Mouse (Mus musculus): ENCODE measurements around the gene Ubqln4.

The Ubqln4 gene

GRCm38 (mm10) chr3:88566116-88566515 lies 12.6 kb downstream of the Ubqln4 start:
- no peak for TF ChIP-seq GATA4 (IDR thresholded peaks at IDR 0.05; ENCODE audit: insufficient replicate concordance, low read length)

- TF ChIP-seq GATA4 (IDR thresholded peaks at IDR 0.05; ENCODE audit: insufficient replicate concordance, low read length) = no peak
These were observed 13.0 kb downstream of the Ubqln4 start for GRCm38 (mm10) chr3:88566536-88567061.

DNA sequence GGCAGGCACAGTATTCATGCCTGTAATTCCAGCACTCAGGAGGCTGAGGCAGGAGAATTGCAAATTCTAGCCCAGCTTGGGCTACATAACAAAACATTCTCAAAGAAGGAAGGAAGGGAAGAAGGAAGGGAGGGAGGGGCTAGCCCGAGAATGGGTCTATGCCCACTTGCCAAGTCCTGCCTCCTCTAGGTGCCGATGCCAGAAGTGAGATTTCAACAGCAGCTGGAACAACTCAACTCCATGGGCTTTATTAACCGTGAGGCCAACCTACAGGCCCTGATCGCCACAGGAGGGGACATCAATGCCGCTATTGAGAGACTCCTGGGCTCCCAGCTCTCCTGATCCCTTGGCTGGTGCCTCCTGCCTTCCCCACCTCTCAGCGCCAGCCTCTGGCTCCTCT lies 14.3 kb downstream of the Ubqln4 start:
- TF ChIP-seq GATA4 (IDR thresholded peaks at IDR 0.05; ENCODE audit: insufficient replicate concordance, low read length) = no peak

DNA sequence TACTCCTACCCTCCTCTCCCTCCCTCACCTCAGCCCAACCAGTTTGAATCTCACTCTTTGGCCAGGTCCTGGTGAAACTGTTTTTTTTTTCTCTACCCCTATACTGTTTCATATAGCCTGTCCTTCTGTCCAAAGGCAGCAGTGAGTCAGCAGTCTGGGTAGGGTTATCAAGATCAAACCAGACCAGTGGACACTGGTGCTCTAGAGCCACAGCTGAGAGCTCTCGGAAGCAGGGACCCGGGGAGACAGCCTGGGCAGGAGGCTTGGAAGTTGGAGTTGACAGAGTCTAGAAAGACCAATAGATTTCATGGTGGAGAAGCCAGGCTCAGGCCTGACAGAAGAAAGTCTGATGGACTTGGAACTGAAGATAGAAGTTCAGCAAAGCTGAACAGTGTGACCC lies 15.1 kb downstream of the Ubqln4 start:
- TF ChIP-seq GATA4 (IDR thresholded peaks at IDR 0.05; ENCODE audit: insufficient replicate concordance, low read length) = no peak

GRCm38 (mm10) chr3:88569093-88569492 lies 15.5 kb downstream of the Ubqln4 start:
- TF ChIP-seq GATA4 (IDR thresholded peaks at IDR 0.05; ENCODE audit: insufficient replicate concordance, low read length) = no peak

DNA sequence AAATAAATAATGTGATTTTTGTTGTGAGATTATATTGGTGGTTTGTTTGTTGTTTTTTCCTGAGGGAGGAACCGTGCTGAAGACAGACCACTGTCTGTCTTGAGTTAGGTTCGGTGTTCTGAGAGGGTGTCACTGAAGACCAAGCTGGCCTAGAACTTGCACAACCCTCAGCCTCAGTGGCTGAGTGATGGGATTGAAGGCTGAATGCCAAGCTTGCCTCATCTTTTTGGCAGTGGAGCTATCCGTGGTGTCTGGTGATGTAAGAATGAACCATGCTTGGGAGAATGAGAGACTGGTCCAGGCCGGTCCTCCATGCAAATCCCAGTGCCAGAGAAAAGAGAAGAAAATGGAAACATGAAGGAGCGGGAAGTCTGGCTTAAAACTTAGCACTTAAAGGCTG lies 16.1 kb downstream of the Ubqln4 start:
- no peak for TF ChIP-seq GATA4 (IDR thresholded peaks at IDR 0.05; ENCODE audit: insufficient replicate concordance, low read length)

DNA sequence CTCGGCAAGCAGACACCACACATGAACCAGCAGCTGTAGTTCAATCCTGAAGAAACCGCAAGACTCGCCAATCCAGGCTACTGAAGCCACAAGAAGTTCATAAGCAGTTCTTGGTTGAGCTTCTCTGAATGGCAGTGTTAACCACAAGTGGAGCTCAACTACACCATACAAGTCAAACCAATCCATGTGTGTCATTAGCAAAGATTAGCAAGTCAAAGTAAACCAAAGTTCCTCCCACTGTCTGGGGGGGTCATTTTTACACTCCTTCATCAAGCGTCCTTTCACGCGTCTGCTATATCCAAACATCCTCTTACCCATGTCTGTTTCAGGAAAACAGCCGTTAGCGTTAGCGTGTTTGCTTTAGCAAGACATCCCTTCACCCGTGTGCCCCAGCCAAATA lies 16.8 kb downstream of the Ubqln4 start:
- no peak for TF ChIP-seq GATA4 (IDR thresholded peaks at IDR 0.05; ENCODE audit: insufficient replicate concordance, low read length)

DNA sequence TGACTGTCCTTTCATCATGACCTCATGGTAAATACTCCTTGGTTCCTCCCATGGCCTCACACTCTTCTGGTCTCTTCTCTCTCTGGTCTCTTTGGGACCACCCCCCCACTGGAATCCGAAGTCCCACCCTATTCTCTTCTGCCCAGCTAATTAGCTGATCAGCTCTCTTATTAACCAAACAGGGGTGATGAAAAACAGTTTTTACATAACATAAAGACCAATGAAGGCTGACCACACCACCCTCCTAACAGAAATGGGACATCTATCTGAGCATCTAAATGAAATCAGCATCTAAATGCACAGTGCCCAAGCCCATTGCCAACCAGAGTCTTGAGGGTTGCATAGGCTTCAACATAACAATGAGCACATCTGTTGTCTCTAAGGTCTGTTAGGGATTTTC lies 18.3 kb downstream of the Ubqln4 start:
- no peak for TF ChIP-seq GATA4 (IDR thresholded peaks at IDR 0.05; ENCODE audit: insufficient replicate concordance, low read length)

- TF ChIP-seq GATA4 (IDR thresholded peaks at IDR 0.05; ENCODE audit: insufficient replicate concordance, low read length) = no peak
These were observed 19.3 kb downstream of the Ubqln4 start for GRCm38 (mm10) chr3:88572835-88573234.

GRCm38 (mm10) chr3:88573810-88574209 lies 20.3 kb downstream of the Ubqln4 start:
- no peak for TF ChIP-seq GATA4 (IDR thresholded peaks at IDR 0.05; ENCODE audit: insufficient replicate concordance, low read length)

- no peak for TF ChIP-seq GATA4 (IDR thresholded peaks at IDR 0.05; ENCODE audit: insufficient replicate concordance, low read length)
These were observed 22.0 kb downstream of the Ubqln4 start, which contains the start of gene Ssr2 for GRCm38 (mm10) chr3:88575540-88575939. Gene Ssr2, plus strand, starts transcription at chr3:88575876.

GRCm38 (mm10) chr3:88578498-88579424 lies 25.2 kb downstream of the Ubqln4 start:
- TF ChIP-seq GATA4 (IDR thresholded peaks at IDR 0.05; ENCODE audit: insufficient replicate concordance, low read length) = no peak

GRCm38 (mm10) chr3:88579454-88580117 lies 26.0 kb downstream of the Ubqln4 start:
- peak; percentile 34; the same call in 1 of the 2 replicates for TF ChIP-seq GATA4 (IDR thresholded peaks at IDR 0.05; ENCODE audit: insufficient replicate concordance, low read length)

DNA sequence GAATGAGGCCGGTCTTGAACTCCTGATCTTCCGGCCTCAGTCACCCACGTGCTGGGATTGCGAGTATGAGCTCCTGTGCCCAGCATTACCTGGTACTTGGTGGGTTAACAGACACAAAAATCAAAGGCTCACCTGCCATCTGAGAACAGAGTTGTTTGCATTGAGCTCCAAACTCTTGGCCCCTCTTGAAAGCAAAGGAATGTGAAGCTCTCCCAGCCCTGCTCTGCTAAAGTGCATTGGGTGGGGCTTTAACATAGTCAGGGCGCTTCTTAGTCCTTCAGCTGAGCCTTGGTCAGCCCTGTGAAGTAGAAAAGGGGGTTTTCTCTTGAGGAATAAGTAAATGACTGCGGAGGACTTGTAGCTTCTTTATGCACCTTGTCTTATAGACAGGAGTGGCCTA lies 32.2 kb downstream of the Ubqln4 start:
- TF ChIP-seq GATA4 (IDR thresholded peaks at IDR 0.05; ENCODE audit: insufficient replicate concordance, low read length) = no peak

GRCm38 (mm10) chr3:88586640-88587039 lies 33.1 kb downstream of the Ubqln4 start:
- no peak for TF ChIP-seq GATA4 (IDR thresholded peaks at IDR 0.05; ENCODE audit: insufficient replicate concordance, low read length)

GRCm38 (mm10) chr3:88590246-88590645 lies 36.7 kb downstream of the Ubqln4 start:
- no peak for TF ChIP-seq GATA4 (IDR thresholded peaks at IDR 0.05; ENCODE audit: insufficient replicate concordance, low read length)

Data from liver, adult (tissue).